Mouse (Mus musculus) ES-E14 (cell line): ENCODE measurements at regions not wholly inside any gene's neighbourhood (a gene's known extent, or its start where the extent isn't known, plus 50 kb on each side); places are given as distances from the start of the nearest gene placed in this dataset.

Experiments used
- CHD2 ChIP-seq: IDR thresholded peaks from 2 replicates; pipeline ENCODE4 v1.6.1; 2014; ENCODE audit warnings: mild to moderate bottlenecking, low read depth, low read length, inconsistent platforms
- HCFC1 ChIP-seq: IDR thresholded peaks from 2 replicates; pipeline ENCODE4 v1.6.1; 2012; ENCODE audit warnings: low read length, inconsistent platforms, borderline replicate concordance; ENCODE audit not compliant: insufficient read depth
- ZC3H11A ChIP-seq: IDR thresholded peaks from 2 replicates; pipeline ENCODE4 v1.6.1; 2012; ENCODE audit warnings: low read depth, mild to moderate bottlenecking, inconsistent platforms, low read length, borderline replicate concordance
- ZNF384 ChIP-seq: IDR thresholded peaks from 2 replicates; pipeline ENCODE4 v1.6.1; 2012; ENCODE audit warnings: low read depth, low read length, inconsistent platforms

GRCm38 (mm10) chr1:92340644-92341043, 133.0 kb downstream of the Ndufa10 start:
- TF ChIP-seq HCFC1: no peak
- TF ChIP-seq ZNF384: no peak
- no peak for TF ChIP-seq CHD2
- no peak for TF ChIP-seq ZC3H11A
